Mouse (Mus musculus): ENCODE data around the gene Trmt61a. TPM values are rescaled to one million over a fixed set of nuclear protein-coding genes. Genes with fewer than 3 reads are reported as not detected.
A peak's percentile ranks its signal among the peaks of the same experiment; 100 is the strongest.

The Trmt61a gene
- polyA plus RNA-seq, 1 experiment from 2014 or later = 8.6 TPM

DNA sequence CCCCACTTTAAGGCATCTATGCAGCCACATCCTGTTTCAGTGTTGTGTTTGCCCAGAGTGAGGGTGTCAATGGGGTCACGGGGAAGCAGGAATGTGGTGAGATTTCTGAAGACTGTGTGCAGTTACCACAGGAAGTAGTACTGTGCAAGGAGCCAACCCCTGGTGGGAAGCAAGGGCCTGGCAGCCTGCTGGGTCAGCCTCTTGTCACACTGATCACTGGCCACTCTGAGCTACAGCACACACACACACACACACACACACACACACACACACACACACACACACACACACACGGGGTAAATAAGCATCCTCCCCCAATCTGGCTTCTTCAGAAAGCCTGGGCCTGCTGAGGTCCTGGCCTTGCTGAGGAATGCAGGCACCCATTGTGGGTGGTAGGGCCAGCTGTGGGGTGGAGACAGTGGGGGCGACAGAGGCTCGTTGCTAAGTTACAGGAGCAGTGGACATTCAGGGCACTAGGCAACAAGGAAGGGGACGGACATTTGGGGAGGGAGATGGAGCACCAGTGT, 13.5 kb downstream of the Trmt61a start:
- H3K4me2 ChIP-seq = no peak overlapping the region
- H3K27me3 ChIP-seq = no peaks in the 10 kb centered on the region
- ATAC-seq (ENCODE audit: low FRiP score) = 0 out of 2 replicates have a peak, but pooled peaks have one; percentile 18
- H3K4me3 ChIP-seq = no peak overlapping the region
- 0 out of 2 replicates have a peak overlapping the region, but pooled peaks have one; percentile 24 for H3K9ac ChIP-seq
- WGBS = 0% methylated on average over 4 of the region's 5 CpGs
- H3K36me3 ChIP-seq = no peaks in the 10 kb centered on the region
- H3K9me3 ChIP-seq = no peaks in the 10 kb centered on the region
- H3K27ac ChIP-seq = peak overlapping the region; percentile 93
- peaks cover 87% of the 10 kb centered on the region for H3K4me1 ChIP-seq (replicated peaks)

GRCm38 (mm10) chr12:111692899-111693298, 15.0 kb downstream of the Trmt61a start:
- 64% methylated on average over 5 of the region's 5 CpGs for WGBS
- no peak overlapping the region for H3K4me2 ChIP-seq
- H3K9ac ChIP-seq = peak overlapping the region; percentile 60; the same call in 1 of the 2 replicates

GRCm38 (mm10) chr12:111693341-111694270, 15.7 kb downstream of the Trmt61a start:
- peak; percentile 84 for ATAC-seq (ENCODE audit: low FRiP score)
- peak overlapping the region; percentile 60 for H3K9ac ChIP-seq
- no peak overlapping the region for H3K4me3 ChIP-seq
- H3K27me3 ChIP-seq = no peaks in the 10 kb centered on the region
- H3K27ac ChIP-seq = peak overlapping the region; percentile 93
- no peaks in the 10 kb centered on the region for H3K36me3 ChIP-seq
- no peaks in the 10 kb centered on the region for H3K9me3 ChIP-seq
- whole genome bisulfite sequencing = 5% methylated on average over 18 of the region's 18 CpGs
- peak overlapping the region; percentile 31 for H3K4me2 ChIP-seq
- peaks cover 69% of the 10 kb centered on the region for H3K4me1 ChIP-seq (replicated peaks)

More at GRCm38 (mm10) chr12:111692899-111693298, 15.0 kb downstream of the Trmt61a start:
- Histone ChIP-seq H3K27me3 (no peaks in the 10 kb centered on the region), H3K27ac (peak overlapping the region; percentile 93), H3K4me1 (replicated peaks) (peaks cover 73% of the 10 kb centered on the region), H3K9me3 (no peaks in the 10 kb centered on the region), H3K4me3 (no peak overlapping the region), H3K36me3 (no peaks in the 10 kb centered on the region)
- no peak for ATAC-seq (ENCODE audit: low FRiP score)

DNA sequence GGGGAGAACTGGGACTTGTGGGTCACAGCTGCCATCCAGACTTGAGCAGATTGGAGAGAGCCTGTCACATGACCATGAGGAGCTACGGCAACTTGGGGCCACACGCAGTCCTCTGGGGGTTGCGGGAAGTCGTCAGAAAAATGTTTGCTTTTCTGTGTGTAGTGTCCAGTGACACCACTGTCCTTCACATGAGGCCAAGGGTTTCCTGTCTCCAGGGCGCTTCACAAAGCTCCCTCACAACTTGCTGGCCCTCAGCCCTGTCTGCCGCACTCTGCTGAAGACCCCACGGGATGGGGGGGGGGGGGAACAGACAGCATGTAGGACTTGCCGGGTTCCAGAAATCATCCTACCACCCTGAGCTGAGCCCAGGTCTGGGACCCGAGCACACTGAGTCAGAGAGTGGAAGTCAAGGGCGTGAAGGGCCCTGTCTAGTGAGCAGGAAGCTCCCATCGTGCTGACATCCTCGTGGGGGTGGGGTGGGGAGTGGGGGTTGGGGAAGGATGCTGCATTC, 16.4 kb downstream of the Trmt61a start:
- Histone ChIP-seq H3K9me3 (no peaks in the 10 kb centered on the region), H3K9ac (peak overlapping the region; percentile 60), H3K27me3 (no peaks in the 10 kb centered on the region), H3K27ac (peak overlapping the region; percentile 93), H3K36me3 (no peaks in the 10 kb centered on the region), H3K4me2 (peak overlapping the region; percentile 31), H3K4me3 (no peak overlapping the region), H3K4me1 (replicated peaks) (peaks cover 71% of the 10 kb centered on the region)
- peak; percentile 38 for ATAC-seq (ENCODE audit: low FRiP score)
- WGBS = 3% methylated on average over 12 of the region's 12 CpGs

DNA sequence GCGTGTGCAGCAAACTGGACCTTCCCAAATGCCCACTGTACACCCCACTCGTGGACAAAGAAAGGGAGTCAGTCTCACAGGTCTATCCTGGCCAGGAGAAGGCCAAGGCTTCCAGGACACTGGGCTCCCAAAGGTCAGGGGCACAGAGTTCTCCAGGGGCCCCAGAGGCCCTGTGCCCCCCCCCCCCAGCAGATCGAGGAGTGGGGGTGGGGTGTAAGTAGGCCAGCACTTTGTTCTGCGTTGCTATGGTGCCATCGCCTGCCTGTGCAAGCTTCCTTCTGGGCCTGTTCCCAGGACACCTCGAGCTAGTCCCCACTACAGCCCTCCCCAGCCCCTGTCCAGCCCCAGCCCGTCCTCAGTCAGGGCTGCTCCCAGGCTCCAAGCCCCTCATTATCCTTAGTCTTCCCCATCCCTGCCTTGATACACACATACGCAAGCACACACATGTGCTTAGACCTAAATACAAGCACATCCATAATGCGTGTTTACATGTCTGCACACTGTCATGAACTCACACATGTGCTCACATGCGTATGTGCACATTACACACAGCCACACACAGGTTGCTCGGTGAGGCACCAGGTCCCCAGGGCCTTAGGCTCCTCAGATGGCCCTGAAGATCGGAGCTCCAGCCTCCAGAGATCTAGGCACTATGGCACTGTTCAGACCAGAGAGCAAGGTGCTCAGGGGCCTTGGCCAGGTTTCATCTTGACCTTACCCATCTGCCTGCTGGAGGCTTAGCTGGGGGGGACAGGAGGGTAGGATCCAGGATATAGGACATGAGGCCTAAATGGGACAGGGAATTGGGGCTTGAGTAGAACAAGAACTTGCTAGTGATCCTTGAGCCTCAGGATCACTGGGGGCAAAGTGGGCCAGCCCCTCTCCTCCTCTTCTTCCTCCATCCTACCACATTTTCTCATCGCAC, 17.2 kb downstream of the Trmt61a start:
- H3K4me3 ChIP-seq = no peak overlapping the region
- H3K27me3 ChIP-seq = no peaks in the 10 kb centered on the region
- H3K36me3 ChIP-seq = no peaks in the 10 kb centered on the region
- peak overlapping the region; percentile 93 for H3K27ac ChIP-seq
- H3K9me3 ChIP-seq = no peaks in the 10 kb centered on the region
- H3K4me2 ChIP-seq = peak overlapping the region; percentile 31
- H3K9ac ChIP-seq = peak overlapping the region; percentile 60; the same call in 1 of the 2 replicates
- peaks cover 64% of the 10 kb centered on the region for H3K4me1 ChIP-seq (replicated peaks)
- ATAC-seq (ENCODE audit: low FRiP score) = peak; percentile 55
- WGBS = 23% methylated on average over 13 of the region's 13 CpGs

GRCm38 (mm10) chr12:111696239-111696638, 18.3 kb downstream of the Trmt61a start:
- WGBS = 19% methylated on average over 6 of the region's 6 CpGs
- peak overlapping the region; percentile 60; the same call in 1 of the 2 replicates for H3K9ac ChIP-seq
- no peak overlapping the region for H3K4me3 ChIP-seq
- H3K27me3 ChIP-seq = no peaks in the 10 kb centered on the region
- no peak overlapping the region for H3K4me2 ChIP-seq
- peak overlapping the region; percentile 93 for H3K27ac ChIP-seq
- no peaks in the 10 kb centered on the region for H3K36me3 ChIP-seq
- H3K4me1 ChIP-seq (replicated peaks) = peaks cover 54% of the 10 kb centered on the region
- no peak for ATAC-seq (ENCODE audit: low FRiP score)
- H3K9me3 ChIP-seq = no peaks in the 10 kb centered on the region

GRCm38 (mm10) chr12:111697708-111698107, 19.8 kb downstream of the Trmt61a start:
- no peaks in the 10 kb centered on the region for H3K36me3 ChIP-seq
- no peak for ATAC-seq (ENCODE audit: low FRiP score)
- no peak overlapping the region for H3K9ac ChIP-seq
- H3K4me2 ChIP-seq = no peak overlapping the region
- no peaks in the 10 kb centered on the region for H3K27me3 ChIP-seq
- peaks cover 40% of the 10 kb centered on the region for H3K4me1 ChIP-seq (replicated peaks)
- 62% methylated on average over 4 of the region's 4 CpGs for WGBS
- no peaks in the 10 kb centered on the region for H3K9me3 ChIP-seq
- H3K27ac ChIP-seq = no peak overlapping the region
- H3K4me3 ChIP-seq = no peak overlapping the region

- 58% methylated on average over 6 of the region's 6 CpGs for WGBS
- ATAC-seq (ENCODE audit: low FRiP score) = no peak
- H3K27ac ChIP-seq = no peak overlapping the region; the same call in 1 of the 2 replicates
- H3K4me3 ChIP-seq = no peak overlapping the region
- H3K9me3 ChIP-seq = no peaks in the 10 kb centered on the region
- no peak overlapping the region for H3K4me2 ChIP-seq
- peak overlapping the region; percentile 53; the same call in 1 of the 2 replicates for H3K9ac ChIP-seq
- H3K27me3 ChIP-seq = no peaks in the 10 kb centered on the region
- H3K36me3 ChIP-seq = no peaks in the 10 kb centered on the region
- H3K4me1 ChIP-seq (replicated peaks) = peaks cover 32% of the 10 kb centered on the region
Measured at GRCm38 (mm10) chr12:111698346-111698913, 20.5 kb downstream of the Trmt61a start.

- ATAC-seq (ENCODE audit: low FRiP score) = no peak
- WGBS = 89% methylated on average over 4 of the region's 4 CpGs
- H3K27me3 ChIP-seq = no peaks in the 10 kb centered on the region
- H3K9ac ChIP-seq = no peak overlapping the region
- no peak overlapping the region for H3K27ac ChIP-seq
- peaks cover 24% of the 10 kb centered on the region for H3K4me1 ChIP-seq (replicated peaks)
- no peak overlapping the region for H3K4me2 ChIP-seq
- H3K9me3 ChIP-seq = no peaks in the 10 kb centered on the region
- H3K4me3 ChIP-seq = no peak overlapping the region
- H3K36me3 ChIP-seq = no peaks in the 10 kb centered on the region
Measured at GRCm38 (mm10) chr12:111699542-111699941, 21.6 kb downstream of the Trmt61a start.

DNA sequence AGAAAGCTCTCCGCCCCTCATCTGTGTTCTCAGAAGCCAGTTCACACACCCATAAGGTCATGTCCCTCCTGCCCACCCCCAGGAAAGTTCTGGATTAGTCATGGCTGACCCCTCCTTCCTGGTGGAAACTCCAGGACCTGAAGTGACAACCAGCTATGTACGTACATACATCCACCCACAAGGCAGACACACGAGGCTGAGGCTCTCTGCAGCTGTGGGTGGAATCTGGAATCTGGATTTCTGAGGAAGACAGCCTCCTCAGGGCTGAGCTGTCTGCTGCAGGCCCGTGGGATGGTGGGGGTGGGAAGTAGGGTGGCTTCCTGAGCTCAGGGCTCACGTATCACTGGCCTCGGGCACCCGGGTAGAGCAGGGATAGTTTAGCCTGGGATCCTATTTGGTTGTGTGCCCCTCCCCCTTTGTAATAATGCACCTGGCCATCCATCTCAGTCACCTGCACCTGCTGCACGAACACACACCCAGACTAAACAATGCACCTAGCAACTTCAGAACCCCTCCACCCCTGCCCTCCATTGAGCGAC, 23.1 kb downstream of the Trmt61a start:
- WGBS = 72% methylated on average over 9 of the region's 9 CpGs
- no peak overlapping the region for H3K4me2 ChIP-seq
- peaks cover 17% of the 10 kb centered on the region for H3K4me1 ChIP-seq (replicated peaks)
- H3K27me3 ChIP-seq = no peaks in the 10 kb centered on the region
- H3K9me3 ChIP-seq = no peaks in the 10 kb centered on the region
- no peak for ATAC-seq (ENCODE audit: low FRiP score)
- no peak overlapping the region for H3K4me3 ChIP-seq
- H3K27ac ChIP-seq = no peak overlapping the region
- peaks cover 2% of the 10 kb centered on the region; the same call in 1 of the 2 replicates for H3K36me3 ChIP-seq
- H3K9ac ChIP-seq = peak overlapping the region; percentile 10; the same call in 1 of the 2 replicates

DNA sequence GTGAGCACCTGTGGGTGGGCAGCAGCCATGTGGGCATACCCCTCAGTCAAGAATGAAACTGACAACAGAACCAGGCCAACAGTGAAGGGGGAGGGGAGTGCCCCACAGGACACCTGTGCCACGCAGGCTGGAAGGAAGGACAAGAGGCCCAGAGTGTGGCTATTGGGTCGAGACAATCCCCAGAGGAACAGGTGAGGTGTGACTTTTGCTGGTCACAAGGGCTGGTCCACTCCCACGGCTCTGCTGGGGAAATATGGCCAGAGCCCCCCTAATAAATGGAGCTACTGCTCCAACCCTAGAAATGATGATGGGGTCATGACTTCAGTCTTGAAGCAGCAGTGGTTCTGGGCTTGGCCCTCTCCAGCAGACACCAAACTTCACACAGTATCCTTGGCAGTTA, 25.4 kb downstream of the Trmt61a start:
- H3K9me3 ChIP-seq = no peaks in the 10 kb centered on the region
- H3K27me3 ChIP-seq = no peaks in the 10 kb centered on the region
- H3K9ac ChIP-seq = no peak overlapping the region
- WGBS = 83% methylated on average over 3 of the region's 3 CpGs
- no peak overlapping the region for H3K27ac ChIP-seq
- peaks cover 14% of the 10 kb centered on the region for H3K4me1 ChIP-seq (replicated peaks)
- H3K36me3 ChIP-seq = peaks cover 15% of the 10 kb centered on the region
- H3K4me2 ChIP-seq = no peak overlapping the region
- ATAC-seq (ENCODE audit: low FRiP score) = no peak
- no peak overlapping the region for H3K4me3 ChIP-seq

Data from hindbrain, embryonic 13.5 days (tissue).